Mouse (Mus musculus): Measurements from ENCODE around the gene Trim65. TPM values are rescaled to one million over a fixed set of nuclear protein-coding genes. Genes with fewer than 3 reads are reported as not detected.

The Trim65 gene
- polyA plus RNA-seq, 1 experiment from 2014 or later: 3.9 TPM

DNA sequence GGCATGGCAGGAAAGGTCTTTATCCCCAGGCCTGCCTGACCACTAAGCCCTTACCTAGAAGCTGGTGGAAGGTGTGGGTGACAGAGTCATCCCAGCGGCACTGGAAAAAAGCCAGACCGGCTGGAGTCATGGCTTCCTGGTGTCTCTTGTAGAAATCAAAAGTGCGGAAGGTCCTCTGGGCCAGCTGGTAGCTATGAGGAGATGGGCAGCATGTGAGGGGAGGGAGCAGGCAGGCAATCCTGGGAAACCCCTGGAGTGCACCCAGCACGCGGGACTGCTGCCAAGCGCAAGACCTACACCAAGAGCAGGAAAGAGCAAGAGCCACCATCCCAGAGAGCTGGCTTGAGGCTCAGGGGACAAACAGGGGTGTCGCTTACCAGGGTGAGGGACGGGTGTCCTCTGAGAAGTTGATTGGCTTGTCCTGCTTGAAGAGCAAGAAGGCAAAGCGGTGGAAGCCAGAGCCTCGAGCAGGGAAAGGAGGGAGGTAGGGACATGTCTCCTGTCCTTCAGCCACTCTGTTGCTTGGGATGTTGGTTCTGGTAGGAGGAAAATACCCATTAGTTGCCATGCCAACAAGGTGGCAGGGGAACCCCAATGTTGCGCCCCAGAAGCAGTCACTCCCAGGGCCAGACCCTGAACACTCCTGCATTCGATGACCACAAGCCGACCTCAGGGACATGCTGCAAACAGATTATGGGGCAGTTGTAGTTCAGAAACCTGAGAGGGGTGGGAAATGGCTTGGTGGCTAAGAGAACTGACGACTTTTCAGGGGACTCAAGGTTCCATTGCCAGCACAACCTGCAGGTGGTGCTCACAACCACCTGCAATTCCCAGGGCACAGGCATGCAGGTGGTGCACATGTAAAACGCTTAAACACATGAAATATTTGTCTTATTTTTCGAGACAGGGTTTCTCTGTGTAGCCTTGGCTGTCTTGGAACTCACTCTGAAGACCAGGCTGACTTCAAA, 1.7 kb upstream of the Trim65 start:
- H3K9ac ChIP-seq (replicated peaks; ENCODE audit: low read depth): no peak overlapping the region
- H3K27me3 ChIP-seq (replicated peaks; ENCODE audit: insufficient read depth, low read length): no peaks in the 10 kb centered on the region
- peak; percentile 32 for DNase-seq (ENCODE audit: low spot score)
- no peaks in the 10 kb centered on the region for H3K9me3 ChIP-seq (ENCODE audit: low read length)
- H3K4me1 ChIP-seq (ENCODE audit: insufficient read depth, low read depth, low read length): peaks cover 9% of the 10 kb centered on the region; the same call in 1 of the 2 replicates
- no peak overlapping the region for H3K4me2 ChIP-seq (replicated peaks; ENCODE audit: low read depth, low read length)
- H3K36me3 ChIP-seq (ENCODE audit: insufficient read depth, low read length): 0 out of 2 replicates have a peak, but pooled peaks cover 7% of the 10 kb centered on the region
- no peak overlapping the region for H3K4me3 ChIP-seq (ENCODE audit: low read depth, low read length)
- no peak for TF ChIP-seq EP300 (IDR thresholded peaks at IDR 0.05)
- peak; percentile 57 for TF ChIP-seq CTCF (IDR thresholded peaks at IDR 0.05)
- ATAC-seq: no peak
- 75% methylated on average over 16 of the region's 16 CpGs for WGBS
- no peak overlapping the region for H3K27ac ChIP-seq (ENCODE audit: low read length)

DNA sequence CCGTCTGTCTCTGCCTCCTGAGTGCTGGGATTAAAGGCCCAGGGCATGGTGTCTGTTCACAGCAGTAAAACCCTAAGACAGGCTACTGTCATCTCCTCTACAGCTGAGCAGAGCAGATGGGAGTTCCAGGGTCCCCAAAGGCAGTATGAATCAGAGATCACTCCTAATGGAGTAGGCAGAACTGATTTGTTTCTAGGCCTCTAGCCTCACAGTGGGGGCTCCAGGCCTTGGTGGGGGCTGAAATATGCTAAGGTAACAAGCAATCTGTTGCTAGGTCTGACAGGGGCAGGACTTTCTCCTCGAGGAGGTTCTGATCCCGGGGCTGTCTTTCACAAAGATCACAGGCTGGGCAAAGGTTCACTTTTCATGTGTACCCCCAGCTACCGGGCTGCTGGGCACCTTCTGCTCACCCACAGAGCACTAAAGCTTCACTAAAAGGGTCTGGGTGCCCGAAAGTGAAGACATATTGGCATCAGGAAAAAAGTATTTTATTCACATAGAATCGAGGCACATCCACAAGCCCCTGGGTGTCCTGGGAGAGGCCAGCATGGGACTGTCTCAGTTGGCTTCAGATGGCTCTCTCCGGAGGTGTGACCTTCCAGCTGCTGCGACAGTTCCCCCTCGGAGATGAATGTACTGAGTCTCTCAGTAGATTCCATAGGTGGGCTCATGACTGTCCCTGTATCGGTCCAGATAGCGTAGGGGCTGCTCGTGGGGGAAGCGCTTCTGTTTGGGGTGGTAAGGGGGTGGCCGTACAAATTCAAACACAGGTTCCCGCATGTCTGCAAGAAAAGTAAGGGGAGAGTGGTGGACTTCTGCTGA, 632 bp upstream of the Trim65 start:
- H3K9ac ChIP-seq (replicated peaks; ENCODE audit: low read depth): peak overlapping the region; percentile 23; the same call in 1 of the 2 replicates
- no peaks in the 10 kb centered on the region for H3K27me3 ChIP-seq (replicated peaks; ENCODE audit: insufficient read depth, low read length)
- H3K4me3 ChIP-seq (ENCODE audit: low read depth, low read length): peak overlapping the region; percentile 62; the same call in 1 of the 2 replicates
- 0 out of 2 replicates have a peak, but pooled peaks cover 7% of the 10 kb centered on the region for H3K36me3 ChIP-seq (ENCODE audit: insufficient read depth, low read length)
- no peaks in the 10 kb centered on the region for H3K9me3 ChIP-seq (ENCODE audit: low read length)
- peak; percentile 18 for DNase-seq (ENCODE audit: low spot score)
- no peak for ATAC-seq
- peak overlapping the region; percentile 73 for H3K4me2 ChIP-seq (replicated peaks; ENCODE audit: low read depth, low read length)
- WGBS: 74% methylated on average over 15 of the region's 15 CpGs
- TF ChIP-seq EP300 (IDR thresholded peaks at IDR 0.05) (no peak), CTCF (IDR thresholded peaks at IDR 0.05) (no peak)
- peaks cover 15% of the 10 kb centered on the region for H3K4me1 ChIP-seq (ENCODE audit: insufficient read depth, low read depth, low read length)
- H3K27ac ChIP-seq (ENCODE audit: low read length): peak overlapping the region; percentile 98

DNA sequence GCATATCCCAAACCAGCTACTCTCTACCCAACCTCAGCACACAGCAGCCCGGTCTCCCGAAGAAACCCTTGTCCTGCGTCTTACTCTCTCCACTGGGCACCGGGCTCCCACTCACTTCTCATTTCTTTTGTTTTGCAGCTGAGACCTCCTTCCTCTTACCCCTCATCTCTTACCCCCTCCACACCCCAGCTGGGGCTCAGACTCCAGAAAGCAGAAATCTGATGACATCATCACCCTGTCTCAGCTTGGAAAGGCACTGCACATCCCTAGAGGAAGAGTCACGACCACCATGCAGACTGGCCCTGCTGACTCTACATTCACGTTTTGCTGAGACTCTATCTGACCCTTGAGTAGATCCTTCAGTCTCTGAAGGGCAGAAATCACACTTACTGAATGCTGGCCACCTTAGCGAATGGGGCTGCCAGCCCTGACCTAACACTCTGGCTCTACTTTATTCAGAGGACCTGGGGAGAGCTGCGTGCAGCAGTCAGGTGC, 888 bp downstream of the Trim65 start:
- Histone ChIP-seq H3K36me3 (ENCODE audit: insufficient read depth, low read length) (0 out of 2 replicates have a peak, but pooled peaks cover 12% of the 10 kb centered on the region), H3K9ac (replicated peaks; ENCODE audit: low read depth) (peak overlapping the region; percentile 73), H3K4me3 (ENCODE audit: low read depth, low read length) (peak overlapping the region; percentile 62), H3K4me2 (replicated peaks; ENCODE audit: low read depth, low read length) (peak overlapping the region; percentile 73), H3K4me1 (ENCODE audit: insufficient read depth, low read depth, low read length) (peaks cover 15% of the 10 kb centered on the region), H3K27ac (ENCODE audit: low read length) (peak overlapping the region; percentile 98), H3K9me3 (ENCODE audit: low read length) (no peaks in the 10 kb centered on the region), H3K27me3 (replicated peaks; ENCODE audit: insufficient read depth, low read length) (no peaks in the 10 kb centered on the region)
- TF ChIP-seq CTCF (IDR thresholded peaks at IDR 0.05) (no peak), EP300 (IDR thresholded peaks at IDR 0.05) (no peak)
- ATAC-seq (peak; percentile 0; the same call in 1 of the 2 replicates), DNase-seq (ENCODE audit: low spot score) (peak; percentile 54)
- 36% methylated on average over 8 of the region's 8 CpGs for WGBS

DNA sequence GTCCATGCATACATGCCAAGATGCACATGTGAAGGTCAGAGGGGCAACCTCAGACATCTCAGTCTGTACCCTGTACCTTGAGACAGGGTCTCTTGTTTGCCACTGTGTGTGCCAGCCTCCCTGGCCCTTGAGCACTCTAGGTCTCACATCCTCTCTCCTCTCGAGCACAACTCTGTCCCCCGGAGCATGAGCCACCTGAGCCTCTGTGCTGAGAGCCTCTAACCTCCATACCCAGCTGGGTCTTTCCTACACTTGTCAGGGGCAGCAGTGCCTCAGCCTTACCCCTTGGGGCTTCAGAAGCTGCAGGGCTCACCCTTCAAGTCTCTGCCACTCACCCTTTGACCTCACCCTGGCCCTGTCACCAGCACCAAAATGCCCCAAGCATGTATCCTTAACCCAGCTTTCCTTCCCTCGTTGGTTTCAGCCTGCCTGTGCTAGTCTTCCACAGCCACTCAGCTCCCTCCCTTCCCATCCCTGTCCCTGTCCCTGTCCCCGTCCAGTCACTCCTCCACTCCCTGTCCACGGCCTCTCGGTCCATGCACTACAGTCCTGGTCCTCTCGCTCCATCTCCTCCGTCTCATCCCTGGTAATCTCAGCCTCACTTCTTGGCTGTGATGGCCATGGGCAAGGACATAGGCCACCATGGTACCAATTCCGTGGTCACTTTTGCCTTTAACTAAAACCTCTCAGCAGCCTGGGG, 1.7 kb downstream of the Trim65 start:
- H3K4me3 ChIP-seq (ENCODE audit: low read depth, low read length): no peak overlapping the region
- H3K9ac ChIP-seq (replicated peaks; ENCODE audit: low read depth): no peak overlapping the region
- H3K27me3 ChIP-seq (replicated peaks; ENCODE audit: insufficient read depth, low read length): no peaks in the 10 kb centered on the region
- H3K27ac ChIP-seq (ENCODE audit: low read length): no peak overlapping the region
- ATAC-seq: no peak
- H3K9me3 ChIP-seq (ENCODE audit: low read length): no peaks in the 10 kb centered on the region
- H3K36me3 ChIP-seq (ENCODE audit: insufficient read depth, low read length): 0 out of 2 replicates have a peak, but pooled peaks cover 6% of the 10 kb centered on the region
- no peak for DNase-seq (ENCODE audit: low spot score)
- TF ChIP-seq CTCF (IDR thresholded peaks at IDR 0.05) (no peak), EP300 (IDR thresholded peaks at IDR 0.05) (no peak)
- H3K4me2 ChIP-seq (replicated peaks; ENCODE audit: low read depth, low read length): peak overlapping the region; percentile 73
- 82% methylated on average over 9 of the region's 9 CpGs for WGBS
- H3K4me1 ChIP-seq (ENCODE audit: insufficient read depth, low read depth, low read length): peaks cover 15% of the 10 kb centered on the region

DNA sequence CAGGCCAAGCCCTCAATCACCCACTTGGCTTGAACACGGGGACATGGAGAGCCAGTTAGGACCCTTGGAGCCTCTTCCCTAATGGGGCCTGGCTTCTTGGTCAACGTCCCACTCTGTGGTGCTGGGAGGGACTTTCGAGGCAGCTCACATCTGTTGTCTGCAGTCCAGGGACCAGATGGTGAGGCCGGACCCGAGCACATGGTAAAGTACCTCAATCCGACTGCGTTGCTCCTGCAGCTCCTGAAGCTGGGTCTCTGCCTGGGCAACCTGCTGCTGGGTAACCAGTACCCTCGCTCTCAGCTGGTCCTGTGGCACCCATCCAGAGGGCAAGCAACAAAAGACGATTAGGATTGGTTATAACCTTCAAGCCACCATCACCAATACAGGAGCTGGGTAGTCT, 2.9 kb downstream of the Trim65 start:
- no peak overlapping the region for H3K4me2 ChIP-seq (replicated peaks; ENCODE audit: low read depth, low read length)
- ATAC-seq (no peak), DNase-seq (ENCODE audit: low spot score) (peak; percentile 19)
- TF ChIP-seq EP300 (IDR thresholded peaks at IDR 0.05): no peak
- no peak for TF ChIP-seq CTCF (IDR thresholded peaks at IDR 0.05)
- H3K4me1 ChIP-seq (ENCODE audit: insufficient read depth, low read depth, low read length): peaks cover 15% of the 10 kb centered on the region
- 71% methylated on average over 9 of the region's 9 CpGs for WGBS
- H3K4me3 ChIP-seq (ENCODE audit: low read depth, low read length): no peak overlapping the region
- no peaks in the 10 kb centered on the region for H3K9me3 ChIP-seq (ENCODE audit: low read length)
- 0 out of 2 replicates have a peak, but pooled peaks cover 5% of the 10 kb centered on the region for H3K36me3 ChIP-seq (ENCODE audit: insufficient read depth, low read length)
- H3K9ac ChIP-seq (replicated peaks; ENCODE audit: low read depth): no peak overlapping the region
- H3K27ac ChIP-seq (ENCODE audit: low read length): no peak overlapping the region
- no peaks in the 10 kb centered on the region for H3K27me3 ChIP-seq (replicated peaks; ENCODE audit: insufficient read depth, low read length)
